Mouse (Mus musculus): ENCODE data around the gene Magel2. TPM values are rescaled to one million over a fixed set of nuclear protein-coding genes. Genes with fewer than 3 reads are reported as not detected.

Magel2 gene
- polyA plus RNA-seq, 1 experiment from 2014 or later: 0.63 TPM

- WGBS: 6% methylated on average over 2 of the region's 2 CpGs
Measured at GRCm38 (mm10) chr7:62382391-62382790, 5.6 kb downstream of the Magel2 start.

DNA sequence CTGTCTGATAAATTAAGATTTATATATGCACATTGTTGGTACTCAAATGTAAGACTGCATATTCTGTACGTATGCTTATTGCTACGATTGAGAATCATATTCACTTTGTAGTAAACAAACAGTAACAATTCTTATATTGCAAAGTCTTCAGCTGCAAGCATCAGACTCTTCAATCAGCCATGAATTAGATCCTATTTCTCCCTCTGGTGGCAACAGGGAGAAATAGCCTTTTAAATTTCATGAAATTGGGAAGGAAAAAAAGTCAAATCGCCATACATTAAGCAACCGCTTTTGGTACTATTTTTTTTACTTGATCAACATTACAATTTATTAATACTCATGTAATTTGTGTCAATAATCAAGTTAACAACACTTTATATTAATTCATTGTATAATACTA is 11.5 kb downstream of the Magel2 start:
- no peak overlapping the region for H3K27ac ChIP-seq
- H3K4me1 ChIP-seq (replicated peaks): no peaks in the 10 kb centered on the region
- 36% methylated on average over 4 of the region's 4 CpGs for WGBS
- H3K9ac ChIP-seq: no peak overlapping the region
- ATAC-seq (replicated peaks; ENCODE audit: insufficient number of reproducible peaks, insufficient read depth, low FRiP score, low read depth): no peak
- no peak overlapping the region for H3K4me2 ChIP-seq
- H3K9me3 ChIP-seq (replicated peaks): no peaks in the 10 kb centered on the region
- H3K27me3 ChIP-seq: no peaks in the 10 kb centered on the region
- H3K4me3 ChIP-seq: no peak overlapping the region
- no peaks in the 10 kb centered on the region for H3K36me3 ChIP-seq

More at GRCm38 (mm10) chr7:62382391-62382790, 5.6 kb downstream of the Magel2 start:
- Histone ChIP-seq H3K36me3 (no peaks in the 10 kb centered on the region), H3K9me3 (replicated peaks) (no peaks in the 10 kb centered on the region), H3K27me3 (no peaks in the 10 kb centered on the region), H3K9ac (no peak overlapping the region), H3K4me3 (no peak overlapping the region), H3K4me2 (no peak overlapping the region), H3K4me1 (replicated peaks) (no peaks in the 10 kb centered on the region), H3K27ac (no peak overlapping the region)
- ATAC-seq (replicated peaks; ENCODE audit: insufficient number of reproducible peaks, insufficient read depth, low FRiP score, low read depth): no peak

GRCm38 (mm10) chr7:62392202-62392601 is 15.4 kb downstream of the Magel2 start:
- H3K4me2 ChIP-seq: no peak overlapping the region
- ATAC-seq (replicated peaks; ENCODE audit: insufficient number of reproducible peaks, insufficient read depth, low FRiP score, low read depth): no peak
- no peaks in the 10 kb centered on the region for H3K36me3 ChIP-seq
- no peaks in the 10 kb centered on the region for H3K9me3 ChIP-seq (replicated peaks)
- H3K9ac ChIP-seq: no peak overlapping the region
- no peak overlapping the region for H3K4me3 ChIP-seq
- no peak overlapping the region for H3K27ac ChIP-seq
- no peaks in the 10 kb centered on the region for H3K27me3 ChIP-seq
- no peaks in the 10 kb centered on the region for H3K4me1 ChIP-seq (replicated peaks)
- WGBS: 48% methylated on average over 1 of the region's 1 CpGs

- WGBS: 38% methylated on average over 19 of the region's 19 CpGs
- Histone ChIP-seq H3K9me3 (replicated peaks) (no peaks in the 10 kb centered on the region), H3K9ac (no peak overlapping the region), H3K27ac (no peak overlapping the region), H3K4me2 (no peak overlapping the region), H3K4me1 (replicated peaks) (no peaks in the 10 kb centered on the region), H3K36me3 (no peaks in the 10 kb centered on the region), H3K27me3 (0 out of 2 replicates have a peak, but pooled peaks cover 2% of the 10 kb centered on the region), H3K4me3 (no peak overlapping the region)
- no peak for ATAC-seq (replicated peaks; ENCODE audit: insufficient number of reproducible peaks, insufficient read depth, low FRiP score, low read depth)
Measured at GRCm38 (mm10) chr7:62406573-62407050, 29.8 kb downstream of the Magel2 start.

GRCm38 (mm10) chr7:62407803-62408202 is 31.0 kb downstream of the Magel2 start:
- H3K9ac ChIP-seq: no peak overlapping the region
- no peak for ATAC-seq (replicated peaks; ENCODE audit: insufficient number of reproducible peaks, insufficient read depth, low FRiP score, low read depth)
- H3K4me1 ChIP-seq (replicated peaks): no peaks in the 10 kb centered on the region
- H3K27ac ChIP-seq: no peak overlapping the region
- H3K9me3 ChIP-seq (replicated peaks): no peaks in the 10 kb centered on the region
- no peak overlapping the region for H3K4me2 ChIP-seq
- no peaks in the 10 kb centered on the region for H3K36me3 ChIP-seq
- 0 out of 2 replicates have a peak, but pooled peaks cover 2% of the 10 kb centered on the region for H3K27me3 ChIP-seq
- no peak overlapping the region for H3K4me3 ChIP-seq
- 51% methylated on average over 3 of the region's 3 CpGs for WGBS

- H3K27me3 ChIP-seq: no peaks in the 10 kb centered on the region
- H3K4me1 ChIP-seq (replicated peaks): peaks cover 5% of the 10 kb centered on the region
- WGBS: 63% methylated on average over 1 of the region's 1 CpGs
Measured at GRCm38 (mm10) chr7:62415222-62415621, 38.4 kb downstream of the Magel2 start.

GRCm38 (mm10) chr7:62416173-62416572 is 39.4 kb downstream of the Magel2 start:
- no peak overlapping the region for H3K4me3 ChIP-seq
- ATAC-seq (replicated peaks; ENCODE audit: insufficient number of reproducible peaks, insufficient read depth, low FRiP score, low read depth): no peak
- peaks cover 5% of the 10 kb centered on the region for H3K4me1 ChIP-seq (replicated peaks)
- no peak overlapping the region for H3K4me2 ChIP-seq
- H3K9ac ChIP-seq: no peak overlapping the region
- no peaks in the 10 kb centered on the region for H3K27me3 ChIP-seq
- no peaks in the 10 kb centered on the region for H3K36me3 ChIP-seq
- no peaks in the 10 kb centered on the region; the same call in 1 of the 2 replicates for H3K9me3 ChIP-seq (replicated peaks)
- no peak overlapping the region for H3K27ac ChIP-seq

More at GRCm38 (mm10) chr7:62415222-62415621, 38.4 kb downstream of the Magel2 start:
- no peak overlapping the region for H3K4me2 ChIP-seq
- no peak for ATAC-seq (replicated peaks; ENCODE audit: insufficient number of reproducible peaks, insufficient read depth, low FRiP score, low read depth)
- H3K27ac ChIP-seq: no peak overlapping the region
- H3K9me3 ChIP-seq (replicated peaks): no peaks in the 10 kb centered on the region
- no peak overlapping the region for H3K9ac ChIP-seq
- no peak overlapping the region for H3K4me3 ChIP-seq
- H3K36me3 ChIP-seq: no peaks in the 10 kb centered on the region

DNA sequence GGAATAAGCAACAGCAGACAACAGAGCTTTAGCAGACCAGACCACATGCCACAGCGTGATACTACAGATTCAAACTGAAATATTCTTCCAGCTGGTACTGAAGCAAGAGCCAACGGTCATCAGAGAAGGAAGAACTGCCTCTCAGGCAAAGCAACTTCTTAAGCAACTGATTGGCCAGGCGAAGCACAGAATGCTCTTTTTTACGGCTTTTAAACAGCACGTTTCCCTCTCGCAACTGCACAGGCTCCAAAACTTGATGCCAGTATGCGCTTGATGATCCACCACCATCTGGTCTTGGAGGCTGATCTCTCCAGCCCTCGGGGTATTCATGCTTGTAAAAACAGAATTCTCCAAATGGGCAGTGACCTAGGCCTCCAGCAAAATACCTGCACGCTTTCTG is 41.5 kb downstream of the Magel2 start:
- Histone ChIP-seq H3K27me3 (no peaks in the 10 kb centered on the region), H3K9ac (no peak overlapping the region), H3K4me1 (replicated peaks) (peaks cover 5% of the 10 kb centered on the region), H3K4me3 (no peak overlapping the region), H3K9me3 (replicated peaks) (no peaks in the 10 kb centered on the region; the same call in 1 of the 2 replicates), H3K4me2 (peak overlapping the region; percentile 72; the same call in 1 of the 2 replicates), H3K36me3 (no peaks in the 10 kb centered on the region), H3K27ac (no peak overlapping the region)
- 78% methylated on average over 9 of the region's 9 CpGs for WGBS
- ATAC-seq (replicated peaks; ENCODE audit: insufficient number of reproducible peaks, insufficient read depth, low FRiP score, low read depth): no peak

DNA sequence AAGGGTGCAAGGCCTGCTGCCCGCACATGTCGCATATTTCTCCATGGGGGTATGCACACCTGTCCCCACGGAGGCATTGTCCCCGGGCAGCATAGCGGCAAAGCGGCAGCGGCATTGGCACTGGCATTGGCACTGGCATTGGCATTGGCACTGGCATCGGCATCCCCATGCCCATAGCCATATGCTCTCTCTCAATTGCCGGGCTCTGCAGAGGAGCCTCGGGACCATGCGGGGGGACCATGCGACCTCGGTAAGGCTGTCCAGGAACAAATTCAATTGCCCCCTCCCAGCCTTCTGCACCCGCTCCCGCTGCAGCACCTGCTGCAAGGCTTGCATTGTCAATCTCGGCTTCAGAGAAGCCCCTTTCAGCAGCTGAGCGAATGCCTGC is 42.3 kb downstream of the Magel2 start:
- WGBS: 54% methylated on average over 17 of the region's 17 CpGs

GRCm38 (mm10) chr7:62419493-62420360 is 42.9 kb downstream of the Magel2 start, which contains the start of gene Mkrn3:
Gene Mkrn3, minus strand, starts transcription at chr7:62420139.
- ATAC-seq (replicated peaks; ENCODE audit: insufficient number of reproducible peaks, insufficient read depth, low FRiP score, low read depth): peak; percentile 50; the same call in 1 of the 2 replicates
- H3K9ac ChIP-seq: peak within 1 kb of the TSS; percentile 55
- H3K27ac ChIP-seq: no peak within 1 kb of the TSS
- no peaks in the 10 kb centered on the region for H3K27me3 ChIP-seq
- H3K36me3 ChIP-seq: no peaks in the 10 kb centered on the region
- 19% methylated on average over 47 of the region's 49 CpGs for WGBS
- H3K9me3 ChIP-seq (replicated peaks): no peaks in the 10 kb centered on the region; the same call in 1 of the 2 replicates
- H3K4me1 ChIP-seq (replicated peaks): peaks cover 5% of the 10 kb centered on the region
- peak within 1 kb of the TSS; percentile 72 for H3K4me2 ChIP-seq
- H3K4me3 ChIP-seq: peak within 1 kb of the TSS; percentile 67

More for the DNA sequence above, 42.3 kb downstream of the Magel2 start:
- Histone ChIP-seq H3K36me3 (no peaks in the 10 kb centered on the region), H3K4me3 (peak overlapping the region; percentile 67), H3K4me2 (peak overlapping the region; percentile 72), H3K27ac (no peak overlapping the region), H3K9ac (peak overlapping the region; percentile 55; the same call in 1 of the 2 replicates), H3K27me3 (no peaks in the 10 kb centered on the region), H3K4me1 (replicated peaks) (peaks cover 5% of the 10 kb centered on the region), H3K9me3 (replicated peaks) (no peaks in the 10 kb centered on the region; the same call in 1 of the 2 replicates)
- no peak for ATAC-seq (replicated peaks; ENCODE audit: insufficient number of reproducible peaks, insufficient read depth, low FRiP score, low read depth)

DNA sequence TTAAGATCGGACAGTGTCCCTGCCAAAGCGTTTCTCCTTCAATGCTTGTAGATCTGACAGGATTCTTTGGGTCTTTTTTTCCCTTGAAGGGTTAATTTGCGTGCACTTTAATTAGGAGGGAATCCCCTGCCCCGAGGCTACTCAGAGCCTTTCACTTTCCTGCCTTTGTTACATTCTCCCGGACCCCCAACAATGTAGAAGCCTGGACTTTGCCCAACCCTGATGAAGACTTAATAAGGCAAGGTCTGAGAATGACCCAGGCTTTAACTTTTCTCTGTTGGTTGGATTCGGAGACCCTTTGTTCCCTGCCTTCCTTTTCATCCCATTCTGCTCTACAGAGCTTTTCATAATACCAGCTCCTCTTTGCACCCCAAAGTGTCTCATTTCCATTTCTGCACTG is 43.8 kb downstream of the Magel2 start:
- Histone ChIP-seq H3K4me3 (peak overlapping the region; percentile 67; the same call in 1 of the 2 replicates), H3K36me3 (no peaks in the 10 kb centered on the region), H3K4me2 (peak overlapping the region; percentile 72; the same call in 1 of the 2 replicates), H3K9ac (no peak overlapping the region), H3K9me3 (replicated peaks) (no peaks in the 10 kb centered on the region; the same call in 1 of the 2 replicates), H3K27me3 (no peaks in the 10 kb centered on the region), H3K4me1 (replicated peaks) (peaks cover 5% of the 10 kb centered on the region), H3K27ac (no peak overlapping the region)
- no peak for ATAC-seq (replicated peaks; ENCODE audit: insufficient number of reproducible peaks, insufficient read depth, low FRiP score, low read depth)
- 67% methylated on average over 6 of the region's 6 CpGs for WGBS

Measured in heart, embryonic 15.5 days (tissue).